Mouse (Mus musculus): Measurements from ENCODE around the gene Rbfox1. TPM values are rescaled to one million over a fixed set of nuclear protein-coding genes. Genes with fewer than 3 reads are reported as not detected.

Gene Rbfox1
- polyA plus RNA-seq, 1 experiment from 2014 or later: 3.3 TPM

DNA sequence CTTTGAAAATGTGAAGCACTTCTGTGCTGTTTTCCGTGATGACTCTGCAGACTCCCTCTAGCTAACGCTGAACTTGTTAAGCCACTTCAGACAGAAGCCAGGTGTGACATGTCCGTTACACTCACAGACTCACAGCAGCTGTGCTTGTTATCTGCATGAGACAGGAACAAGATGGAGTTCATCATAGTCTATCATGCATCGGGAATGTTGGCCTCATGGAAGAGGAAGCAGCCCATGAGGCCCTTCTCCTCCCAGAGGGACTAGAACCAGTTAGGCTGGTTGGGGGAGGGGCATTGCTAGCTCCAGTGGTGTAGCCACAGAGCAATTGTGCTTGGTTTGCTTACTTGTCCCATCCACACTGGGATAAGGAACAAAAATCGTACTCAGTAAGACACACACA, 1107.1 kb downstream of the Rbfox1 start:
- H3K4me3 ChIP-seq (replicated peaks; ENCODE audit: low read depth, low read length): no peak overlapping the region
- no peaks in the 10 kb centered on the region for H3K4me1 ChIP-seq (replicated peaks; ENCODE audit: insufficient read depth, low read length)
- H3K27ac ChIP-seq: no peak overlapping the region
- whole genome bisulfite sequencing: 52% methylated on average over 5 of the region's 5 CpGs
- no peak for TF ChIP-seq CTCF (IDR thresholded peaks at IDR 0.05; ENCODE audit: low read depth)
- H3K36me3 ChIP-seq (ENCODE audit: insufficient read depth, low read length): no peaks in the 10 kb centered on the region
- H3K9ac ChIP-seq (ENCODE audit: low read depth, low read length): no peak overlapping the region
- ATAC-seq (replicated peaks; ENCODE audit: low FRiP score, low read depth): no peak
- H3K4me2 ChIP-seq (ENCODE audit: low read length): no peak overlapping the region
- no peaks in the 10 kb centered on the region for H3K27me3 ChIP-seq (ENCODE audit: insufficient read depth, low read length)
- DNase-seq (ENCODE audit: low spot score): peak; percentile 47
- no peaks in the 10 kb centered on the region for H3K9me3 ChIP-seq (replicated peaks; ENCODE audit: low read length)

GRCm38 (mm10) chr16:6993180-6993579, 1108.0 kb downstream of the Rbfox1 start:
- no peaks in the 10 kb centered on the region for H3K36me3 ChIP-seq (ENCODE audit: insufficient read depth, low read length)
- no peak overlapping the region for H3K9ac ChIP-seq (ENCODE audit: low read depth, low read length)
- no peaks in the 10 kb centered on the region for H3K4me1 ChIP-seq (replicated peaks; ENCODE audit: insufficient read depth, low read length)
- no peak for TF ChIP-seq CTCF (IDR thresholded peaks at IDR 0.05; ENCODE audit: low read depth)
- H3K27ac ChIP-seq: no peak overlapping the region
- no peaks in the 10 kb centered on the region for H3K27me3 ChIP-seq (ENCODE audit: insufficient read depth, low read length)
- no peak for ATAC-seq (replicated peaks; ENCODE audit: low FRiP score, low read depth)
- H3K9me3 ChIP-seq (replicated peaks; ENCODE audit: low read length): no peaks in the 10 kb centered on the region
- 16% methylated on average over 2 of the region's 2 CpGs for WGBS
- DNase-seq (ENCODE audit: low spot score): no peak
- no peak overlapping the region for H3K4me2 ChIP-seq (ENCODE audit: low read length)
- H3K4me3 ChIP-seq (replicated peaks; ENCODE audit: low read depth, low read length): no peak overlapping the region

DNA sequence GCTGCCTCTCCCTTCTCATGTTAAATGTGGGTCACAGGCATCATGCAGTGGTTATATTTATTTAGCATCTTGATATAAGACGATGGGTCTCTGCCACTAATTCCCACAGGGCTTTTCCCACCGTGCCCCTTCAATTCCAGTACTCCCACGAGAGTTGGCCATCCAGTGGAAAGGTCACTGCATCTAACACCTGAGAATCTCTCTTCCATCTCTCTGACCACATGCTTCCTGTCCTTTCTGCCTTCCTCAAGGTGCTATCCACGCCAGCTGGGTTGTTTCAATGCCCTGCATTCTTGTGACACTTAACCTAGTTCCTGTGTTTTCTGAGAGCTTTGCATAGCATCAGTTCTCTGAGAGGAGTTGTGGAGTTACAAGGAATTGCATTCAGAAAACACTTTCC, 1112.0 kb downstream of the Rbfox1 start:
- 15% methylated on average over 4 of the region's 4 CpGs for WGBS
- Histone ChIP-seq H3K27me3 (ENCODE audit: insufficient read depth, low read length) (no peaks in the 10 kb centered on the region), H3K4me3 (replicated peaks; ENCODE audit: low read depth, low read length) (no peak overlapping the region), H3K36me3 (ENCODE audit: insufficient read depth, low read length) (no peaks in the 10 kb centered on the region), H3K9ac (ENCODE audit: low read depth, low read length) (no peak overlapping the region), H3K27ac (no peak overlapping the region), H3K9me3 (replicated peaks; ENCODE audit: low read length) (no peaks in the 10 kb centered on the region), H3K4me1 (replicated peaks; ENCODE audit: insufficient read depth, low read length) (no peaks in the 10 kb centered on the region), H3K4me2 (ENCODE audit: low read length) (no peak overlapping the region)
- ATAC-seq (replicated peaks; ENCODE audit: low FRiP score, low read depth) (peak; percentile 29), DNase-seq (ENCODE audit: low spot score) (peak; percentile 32)
- TF ChIP-seq CTCF (IDR thresholded peaks at IDR 0.05; ENCODE audit: low read depth): no peak

GRCm38 (mm10) chr16:6997834-6998233, 1112.7 kb downstream of the Rbfox1 start:
- ATAC-seq (replicated peaks; ENCODE audit: low FRiP score, low read depth) (no peak), DNase-seq (ENCODE audit: low spot score) (no peak)
- no peaks in the 10 kb centered on the region for H3K27me3 ChIP-seq (ENCODE audit: insufficient read depth, low read length)
- H3K4me2 ChIP-seq (ENCODE audit: low read length): no peak overlapping the region
- H3K27ac ChIP-seq: no peak overlapping the region
- H3K9ac ChIP-seq (ENCODE audit: low read depth, low read length): no peak overlapping the region
- no peaks in the 10 kb centered on the region for H3K4me1 ChIP-seq (replicated peaks; ENCODE audit: insufficient read depth, low read length)
- H3K4me3 ChIP-seq (replicated peaks; ENCODE audit: low read depth, low read length): no peak overlapping the region
- WGBS: 46% methylated on average over 7 of the region's 7 CpGs
- TF ChIP-seq CTCF (IDR thresholded peaks at IDR 0.05; ENCODE audit: low read depth): no peak
- no peaks in the 10 kb centered on the region for H3K36me3 ChIP-seq (ENCODE audit: insufficient read depth, low read length)
- no peaks in the 10 kb centered on the region for H3K9me3 ChIP-seq (replicated peaks; ENCODE audit: low read length)

- Histone ChIP-seq H3K4me1 (replicated peaks; ENCODE audit: insufficient read depth, low read length) (no peaks in the 10 kb centered on the region), H3K9me3 (replicated peaks; ENCODE audit: low read length) (no peaks in the 10 kb centered on the region), H3K36me3 (ENCODE audit: insufficient read depth, low read length) (no peaks in the 10 kb centered on the region), H3K9ac (ENCODE audit: low read depth, low read length) (no peak overlapping the region), H3K4me2 (ENCODE audit: low read length) (no peak overlapping the region), H3K27ac (no peak overlapping the region), H3K27me3 (ENCODE audit: insufficient read depth, low read length) (no peaks in the 10 kb centered on the region), H3K4me3 (replicated peaks; ENCODE audit: low read depth, low read length) (no peak overlapping the region)
- 92% methylated on average over 3 of the region's 3 CpGs for WGBS
- DNase-seq (ENCODE audit: low spot score) (no peak), ATAC-seq (replicated peaks; ENCODE audit: low FRiP score, low read depth) (no peak)
- no peak for TF ChIP-seq CTCF (IDR thresholded peaks at IDR 0.05; ENCODE audit: low read depth)
Measured at GRCm38 (mm10) chr16:7004565-7004964, 1119.4 kb downstream of the Rbfox1 start.

DNA sequence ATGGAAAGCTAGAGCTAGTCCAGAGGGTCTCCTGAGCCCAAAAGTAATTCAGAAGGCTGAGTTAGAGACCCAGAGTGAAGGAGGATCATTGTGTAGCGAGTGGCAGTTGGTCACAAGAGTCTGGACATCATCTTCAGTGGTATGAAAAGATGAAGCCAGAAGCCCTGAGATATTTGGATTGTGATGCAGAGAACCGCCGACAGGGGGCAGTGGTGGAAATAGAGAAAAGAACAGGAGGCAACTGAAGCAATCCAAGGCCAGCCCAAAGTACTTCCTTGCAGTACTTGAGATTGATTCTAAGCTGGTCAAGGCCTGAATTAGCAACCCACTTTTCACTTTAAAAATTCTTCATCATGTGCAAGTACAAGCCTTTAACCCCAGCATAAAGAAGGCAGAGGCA, 1120.3 kb downstream of the Rbfox1 start:
- Histone ChIP-seq H3K27me3 (ENCODE audit: insufficient read depth, low read length) (no peaks in the 10 kb centered on the region), H3K4me1 (replicated peaks; ENCODE audit: insufficient read depth, low read length) (no peaks in the 10 kb centered on the region), H3K36me3 (ENCODE audit: insufficient read depth, low read length) (no peaks in the 10 kb centered on the region), H3K9ac (ENCODE audit: low read depth, low read length) (no peak overlapping the region), H3K4me3 (replicated peaks; ENCODE audit: low read depth, low read length) (no peak overlapping the region), H3K27ac (no peak overlapping the region), H3K4me2 (ENCODE audit: low read length) (no peak overlapping the region), H3K9me3 (replicated peaks; ENCODE audit: low read length) (no peaks in the 10 kb centered on the region)
- ATAC-seq (replicated peaks; ENCODE audit: low FRiP score, low read depth) (no peak), DNase-seq (ENCODE audit: low spot score) (peak; percentile 22)
- 30% methylated on average over 3 of the region's 3 CpGs for WGBS
- peak; percentile 55 for TF ChIP-seq CTCF (IDR thresholded peaks at IDR 0.05; ENCODE audit: low read depth)

DNA sequence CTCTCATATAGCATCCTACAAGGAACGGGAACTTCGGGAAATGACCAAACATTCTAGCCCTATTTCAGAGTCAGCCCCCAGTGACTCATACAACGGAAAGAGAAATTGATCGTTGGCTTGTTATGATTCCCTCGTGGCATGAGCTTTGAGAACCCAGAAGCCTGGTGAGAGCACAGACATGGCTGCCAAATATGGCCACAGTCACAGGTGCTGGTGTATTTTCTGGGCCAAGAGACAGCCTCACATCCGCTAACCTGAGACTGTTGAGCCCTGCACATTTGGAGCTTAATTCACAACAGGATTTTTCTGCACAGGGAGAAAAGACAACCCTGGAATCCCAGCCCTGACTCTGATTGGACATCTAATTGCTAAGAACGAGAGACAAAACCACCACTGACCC, 1132.2 kb downstream of the Rbfox1 start:
- ATAC-seq (replicated peaks; ENCODE audit: low FRiP score, low read depth) (no peak), DNase-seq (ENCODE audit: low spot score) (no peak)
- 85% methylated on average over 7 of the region's 7 CpGs for WGBS

More for the DNA sequence above, 1132.2 kb downstream of the Rbfox1 start:
- TF ChIP-seq CTCF (IDR thresholded peaks at IDR 0.05; ENCODE audit: low read depth): no peak
- H3K4me1 ChIP-seq (replicated peaks; ENCODE audit: insufficient read depth, low read length): no peaks in the 10 kb centered on the region
- no peak overlapping the region for H3K4me3 ChIP-seq (replicated peaks; ENCODE audit: low read depth, low read length)
- H3K4me2 ChIP-seq (ENCODE audit: low read length): no peak overlapping the region
- no peaks in the 10 kb centered on the region for H3K27me3 ChIP-seq (ENCODE audit: insufficient read depth, low read length)
- no peak overlapping the region for H3K27ac ChIP-seq
- no peak overlapping the region for H3K9ac ChIP-seq (ENCODE audit: low read depth, low read length)
- no peaks in the 10 kb centered on the region for H3K9me3 ChIP-seq (replicated peaks; ENCODE audit: low read length)
- H3K36me3 ChIP-seq (ENCODE audit: insufficient read depth, low read length): no peaks in the 10 kb centered on the region

Data from kidney, postnatal 0 days (tissue).